Comparison of ENCODE assay signal across 17 mouse cellular contexts in genomic region chr15:86957872-86958271, GRCm38 (mm10).
"Had no signal": no experiment of that assay in that cellular context is flagged by ENCODE, and none has a peak within 500 bp of the region (broad histone marks: within the 10 kb centered on the region; RNA-seq: fewer than 3 reads in every experiment).

No protein-coding gene starts in this region.

- H3K4me1 ChIP-seq: liver, embryonic 12.5 days; midbrain, embryonic 10.5 days; midbrain, embryonic 12.5 days; neural tube, embryonic 13.5 days; neural tube, embryonic 15.5 days; stomach, embryonic 15.5 days had no signal

- H3K4me2 ChIP-seq: liver, embryonic 12.5 days; lung, embryonic 14.5 days; midbrain, embryonic 12.5 days; neural tube, embryonic 13.5 days; neural tube, embryonic 15.5 days; stomach, embryonic 15.5 days had no signal

- ATAC-seq: liver, embryonic 12.5 days had no signal

- H3K27ac ChIP-seq: liver, embryonic 12.5 days; liver, embryonic 14.5 days; midbrain, embryonic 10.5 days; midbrain, embryonic 12.5 days; neural tube, embryonic 13.5 days; neural tube, embryonic 15.5 days; stomach, embryonic 15.5 days; stomach, postnatal 0 days had no signal

- H3K9me3 ChIP-seq: liver, embryonic 12.5 days; midbrain, embryonic 10.5 days; midbrain, embryonic 12.5 days; neural tube, embryonic 13.5 days; neural tube, embryonic 15.5 days; stomach, embryonic 15.5 days had no signal

- DNase-seq: lung, adult 18-20 months; lung, embryonic 14.5 days; lung, postnatal 10 days; lung, postnatal 4 days; right cerebral cortex, postnatal 14 days; thymus, adult 2 months; thymus, postnatal 25 days; thymus, postnatal 4 days had no signal

- H3K4me3 ChIP-seq: liver, embryonic 12.5 days; midbrain, embryonic 10.5 days; midbrain, embryonic 12.5 days; myocyte; neural tube, embryonic 13.5 days; neural tube, embryonic 15.5 days; stomach, embryonic 15.5 days had no signal

- H3K27me3 ChIP-seq: liver, embryonic 12.5 days; midbrain, embryonic 12.5 days; neural tube, embryonic 13.5 days; neural tube, embryonic 15.5 days; stomach, embryonic 15.5 days had no signal

- H3K36me3 ChIP-seq: liver, embryonic 12.5 days; midbrain, embryonic 10.5 days; midbrain, embryonic 12.5 days; neural tube, embryonic 13.5 days; neural tube, embryonic 15.5 days; stomach, embryonic 15.5 days had no signal

- H3K9ac ChIP-seq: liver, embryonic 12.5 days; liver, embryonic 14.5 days; lung, embryonic 14.5 days; midbrain, embryonic 12.5 days; neural tube, embryonic 13.5 days; neural tube, embryonic 15.5 days; stomach, embryonic 15.5 days had no signal
